Mouse (Mus musculus) erythroblast, embryonic 14.5 days (primary cell): ENCODE measurements around the gene Sec24b.

Source experiments
- GATA1 ChIP-seq: IDR thresholded peaks from 2 replicates; pipeline ENCODE4 v1.6.1; 2012; ENCODE audit warnings: low read length, inconsistent platforms, mixed read lengths
- TAL1 ChIP-seq: IDR thresholded peaks from 3 replicates; pipeline ENCODE4 v1.6.1; 2012; ENCODE audit warnings: low read length, inconsistent platforms, mixed read lengths

DNA sequence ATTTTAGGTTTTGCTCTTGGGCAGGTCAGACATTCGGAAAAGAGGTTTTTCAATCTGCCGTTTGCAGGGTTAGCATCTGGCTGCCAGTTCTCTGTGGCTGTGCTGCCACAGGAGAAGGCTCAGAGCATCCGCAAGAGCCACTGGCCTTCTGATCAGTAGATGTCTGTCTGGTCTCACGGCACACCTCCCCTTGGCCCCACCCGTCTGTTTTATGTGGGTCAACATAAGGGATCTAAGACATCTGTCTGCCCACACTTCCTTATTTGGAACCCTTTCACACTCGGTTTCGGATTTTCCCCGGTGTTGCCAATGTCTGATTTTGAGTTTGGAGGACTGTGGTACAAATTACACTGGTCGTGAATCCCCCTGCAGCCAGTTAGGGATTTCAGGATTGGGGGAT is 43.1 kb upstream of the Sec24b start:
- TF ChIP-seq GATA1 (no peak), TAL1 (no peak)
